Mouse (Mus musculus) inflammation-experienced regulatory T-cells, adult 6 months (primary cell): Measurements from ENCODE around the gene Anxa5. TPM values are rescaled to one million over a fixed set of nuclear protein-coding genes. Genes with fewer than 3 reads are reported as not detected.

ENCODE experiments used
- ATAC-seq: one replicate; pipeline ENCODE4 v1.8.0; 2017
- polyA plus RNA-seq, 3 experiments: library from polyadenylated mRNA; unstranded; fragments of 100-300 nt; shearing (Covaris generic); gene quantifications; one replicate each; pipeline ENCODE4 v1.2.1; 2017

The Anxa5 gene
- polyA plus RNA-seq, 3 experiments from 2014 or later = 124 to 194 (median 151) TPM

- no peak for ATAC-seq
Observed at GRCm38 (mm10) chr3:36446918-36447317, 28.8 kb downstream of the Anxa5 start.

- no peak for ATAC-seq
Observed at GRCm38 (mm10) chr3:36446506-36446905, 29.2 kb downstream of the Anxa5 start.

- no peak for ATAC-seq
Observed at GRCm38 (mm10) chr3:36446041-36446440, 29.7 kb downstream of the Anxa5 start.

- peak; percentile 46 for ATAC-seq
Observed at GRCm38 (mm10) chr3:36442426-36442825, 33.3 kb downstream of the Anxa5 start.

GRCm38 (mm10) chr3:36440280-36440679 is 35.4 kb downstream of the Anxa5 start:
- no peak for ATAC-seq

- no peak for ATAC-seq
Observed at GRCm38 (mm10) chr3:36430360-36430759, 45.3 kb downstream of the Anxa5 start.

- no peak for ATAC-seq
Observed at GRCm38 (mm10) chr3:36427386-36427785, 48.3 kb downstream of the Anxa5 start.

GRCm38 (mm10) chr3:36409456-36409855 is 66.2 kb downstream of the Anxa5 start:
- no peak for ATAC-seq

DNA sequence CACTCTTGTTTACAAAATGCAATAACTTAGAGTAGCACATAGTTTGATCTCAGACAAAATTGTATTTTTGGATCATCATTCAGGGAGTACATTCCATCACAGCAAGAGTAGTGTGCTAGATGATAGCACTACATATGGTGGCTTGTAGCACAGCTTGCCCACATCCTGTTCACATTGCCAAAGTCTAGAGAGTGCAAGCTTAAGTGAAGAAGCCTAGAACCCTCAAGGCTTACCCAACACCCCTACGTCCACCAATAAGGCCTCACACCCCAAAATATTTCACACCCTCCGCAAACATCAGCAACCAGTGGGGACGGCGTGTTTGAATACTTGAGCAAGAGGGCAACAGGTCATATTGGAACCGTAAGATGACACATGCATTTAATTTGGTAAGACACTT is 68.7 kb downstream of the Anxa5 start:
- no peak for ATAC-seq

GRCm38 (mm10) chr3:36406340-36406739 is 69.4 kb downstream of the Anxa5 start:
- ATAC-seq = no peak

- no peak for ATAC-seq
Observed at GRCm38 (mm10) chr3:36401900-36402299, 73.8 kb downstream of the Anxa5 start.

DNA sequence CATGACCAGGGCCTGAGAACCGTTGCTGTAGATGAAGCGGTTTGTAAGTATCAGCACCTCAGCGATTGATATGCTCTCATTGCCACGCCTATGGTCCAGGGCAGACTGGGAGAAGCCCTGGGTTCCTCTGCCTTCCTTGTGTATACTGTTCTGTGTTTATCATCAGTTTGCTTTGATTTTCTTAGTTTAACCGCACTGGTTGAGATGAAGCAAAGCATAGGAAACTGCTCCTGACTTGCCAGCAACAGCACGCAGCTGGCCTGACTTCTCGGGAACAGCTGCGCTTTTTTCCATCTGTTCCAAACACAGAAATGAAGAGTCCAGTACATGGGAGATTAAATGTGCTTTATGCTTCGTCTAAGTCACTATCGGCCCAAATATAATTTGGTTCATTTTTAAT is 75.0 kb downstream of the Anxa5 start:
- no peak for ATAC-seq

Other genes starting within 250 kb of the Anxa5 start
- 1 to 10 TPM; 1.7 to 2.9 (median 1.9) TPM for gene 1810062G17Rik, start within 50 bp of the Anxa5 start, polyA plus RNA-seq
- gene Gm11549, start 45.9 kb upstream of the Anxa5 start, polyA plus RNA-seq = not detected
- gene Exosc9, start 76.7 kb upstream of the Anxa5 start, polyA plus RNA-seq = 10 to 100 TPM; 44.0 to 62.2 (median 49.6) TPM
- 10 to 100 TPM in 1 of 3 experiments, 1 to 10 TPM in 2; 2.7 to 42.2 (median 4.1) TPM for gene Ccna2, start 96.3 kb upstream of the Anxa5 start, polyA plus RNA-seq
- gene Bbs7, start 137.6 kb upstream of the Anxa5 start, polyA plus RNA-seq = 1 to 10 TPM in 1 of 3 experiments, under 1 TPM in 1, not detected in 1; 0.39 to 1.0 TPM
- gene Trpc3, start 214.3 kb upstream of the Anxa5 start, polyA plus RNA-seq = not detected